Mouse (Mus musculus) fibroblast of lung, adult 2 months (primary cell): ENCODE data around the gene Nmnat3.

Experiments
- DNase-seq: peaks from one replicate; pipeline ENCODE4 v3.0.0-alpha.2; 2011; ENCODE audit warnings: low read depth

Gene Nmnat3

GRCm38 (mm10) chr9:98361047-98361446, 73.8 kb downstream of the Nmnat3 start:
- peak; percentile 57 for DNase-seq

GRCm38 (mm10) chr9:98366075-98366474, 78.8 kb downstream of the Nmnat3 start:
- no peak for DNase-seq

GRCm38 (mm10) chr9:98367333-98367962, 80.2 kb downstream of the Nmnat3 start:
- DNase-seq = no peak

GRCm38 (mm10) chr9:98369707-98370106, 82.5 kb downstream of the Nmnat3 start:
- no peak for DNase-seq

- DNase-seq = no peak
These were observed 86.1 kb downstream of the Nmnat3 start for GRCm38 (mm10) chr9:98373358-98373757.

GRCm38 (mm10) chr9:98374897-98375296, 87.7 kb downstream of the Nmnat3 start:
- no peak for DNase-seq

GRCm38 (mm10) chr9:98375329-98376170, 88.3 kb downstream of the Nmnat3 start:
- DNase-seq = no peak

- peak; percentile 9 for DNase-seq
These were observed 92.5 kb downstream of the Nmnat3 start for GRCm38 (mm10) chr9:98379736-98380135.

- no peak for DNase-seq
These were observed 93.4 kb downstream of the Nmnat3 start for GRCm38 (mm10) chr9:98380593-98380992.

GRCm38 (mm10) chr9:98387741-98388632, 100.8 kb downstream of the Nmnat3 start:
- no peak for DNase-seq

- DNase-seq = no peak
These were observed 101.4 kb downstream of the Nmnat3 start for GRCm38 (mm10) chr9:98388633-98388965.

GRCm38 (mm10) chr9:98393496-98393895, 106.3 kb downstream of the Nmnat3 start:
- DNase-seq = no peak

GRCm38 (mm10) chr9:98397211-98397610, 110.0 kb downstream of the Nmnat3 start:
- no peak for DNase-seq

GRCm38 (mm10) chr9:98397866-98398265, 110.6 kb downstream of the Nmnat3 start:
- DNase-seq = no peak

GRCm38 (mm10) chr9:98400185-98400894, 113.1 kb downstream of the Nmnat3 start:
- peak; percentile 58 for DNase-seq

GRCm38 (mm10) chr9:98401611-98402010, 114.4 kb downstream of the Nmnat3 start:
- DNase-seq = no peak

- no peak for DNase-seq
These were observed 120.5 kb downstream of the Nmnat3 start for GRCm38 (mm10) chr9:98407771-98408170.

GRCm38 (mm10) chr9:98409137-98409536, 121.9 kb downstream of the Nmnat3 start:
- no peak for DNase-seq

- DNase-seq = no peak
These were observed 128.2 kb downstream of the Nmnat3 start for GRCm38 (mm10) chr9:98415427-98415826.

- no peak for DNase-seq
These were observed 130.7 kb downstream of the Nmnat3 start for GRCm38 (mm10) chr9:98417919-98418318.

GRCm38 (mm10) chr9:98418346-98418745, 131.1 kb downstream of the Nmnat3 start:
- DNase-seq = no peak

GRCm38 (mm10) chr9:98420666-98421065, 133.4 kb downstream of the Nmnat3 start:
- no peak for DNase-seq
